Mouse (Mus musculus): ENCODE results near the gene Nrxn3. TPM values are rescaled to one million over a fixed set of nuclear protein-coding genes. Genes with fewer than 3 reads are reported as not detected.

Gene Nrxn3
- total RNA-seq, 2 experiments from 2014 or later = 0.05 TPM; not detected in 1

GRCm38 (mm10) chr12:89530679-89531350 lies 808.1 kb downstream of the Nrxn3 start:
- DNase-seq = no peak

GRCm38 (mm10) chr12:89551291-89551690 lies 828.6 kb downstream of the Nrxn3 start:
- DNase-seq = no peak

- DNase-seq = no peak
These were observed 830.7 kb downstream of the Nrxn3 start for GRCm38 (mm10) chr12:89553223-89553880.

GRCm38 (mm10) chr12:89554171-89554570 lies 831.5 kb downstream of the Nrxn3 start:
- no peak for DNase-seq

- no peak for DNase-seq
These were observed 832.2 kb downstream of the Nrxn3 start for GRCm38 (mm10) chr12:89554740-89555430.

GRCm38 (mm10) chr12:89558921-89559320 lies 836.2 kb downstream of the Nrxn3 start:
- DNase-seq = no peak

- no peak for DNase-seq
These were observed 839.4 kb downstream of the Nrxn3 start for GRCm38 (mm10) chr12:89561989-89562565.

- DNase-seq = no peak
These were observed 846.2 kb downstream of the Nrxn3 start for GRCm38 (mm10) chr12:89568723-89569377.

- no peak for DNase-seq
These were observed 869.8 kb downstream of the Nrxn3 start for GRCm38 (mm10) chr12:89592459-89592858.

GRCm38 (mm10) chr12:89613670-89614069 lies 891.0 kb downstream of the Nrxn3 start:
- DNase-seq = no peak

GRCm38 (mm10) chr12:89625746-89626145 lies 903.1 kb downstream of the Nrxn3 start:
- no peak for DNase-seq

- DNase-seq = no peak
These were observed 917.4 kb downstream of the Nrxn3 start for GRCm38 (mm10) chr12:89640046-89640445.

- no peak for DNase-seq
These were observed 918.8 kb downstream of the Nrxn3 start for GRCm38 (mm10) chr12:89641460-89641859.

- no peak for DNase-seq
These were observed 930.5 kb downstream of the Nrxn3 start for GRCm38 (mm10) chr12:89653211-89653610.

- DNase-seq = no peak
These were observed 938.5 kb downstream of the Nrxn3 start for GRCm38 (mm10) chr12:89661219-89661618.

- no peak for DNase-seq
These were observed 946.2 kb downstream of the Nrxn3 start for GRCm38 (mm10) chr12:89668856-89669255.

GRCm38 (mm10) chr12:89672819-89673218 lies 950.1 kb downstream of the Nrxn3 start:
- DNase-seq = no peak

GRCm38 (mm10) chr12:89685633-89686032 lies 963.0 kb downstream of the Nrxn3 start:
- no peak for DNase-seq

- DNase-seq = no peak
These were observed 966.4 kb downstream of the Nrxn3 start for GRCm38 (mm10) chr12:89689086-89689485.

- DNase-seq = no peak
These were observed 976.8 kb downstream of the Nrxn3 start for GRCm38 (mm10) chr12:89699469-89699868.

- no peak for DNase-seq
These were observed 978.3 kb downstream of the Nrxn3 start for GRCm38 (mm10) chr12:89700937-89701458.

- DNase-seq = no peak
These were observed 980.3 kb downstream of the Nrxn3 start for GRCm38 (mm10) chr12:89702931-89703330.
